Mouse (Mus musculus) liver, embryonic 11.5 days (tissue): ENCODE data around the gene Ctrb1. TPM values are rescaled to one million over a fixed set of nuclear protein-coding genes. Genes with fewer than 3 reads are reported as not detected.

Experiments used
- ATAC-seq: fragments of 200-750 bp; cut with Nextera tagmentation; replicated peaks from 2 replicates; pipeline ENCODE4 v1.8.0; 2017; ENCODE audit warnings: moderate number of reproducible peaks, mild to moderate bottlenecking, moderate TSS enrichment, moderate library complexity; ENCODE audit not compliant: low FRiP score
- DNase-seq: peaks from one replicate; pipeline ENCODE4 v3.0.0-alpha.2; 2017; ENCODE audit warnings: low spot score
- H3K27ac ChIP-seq: fragments of 300-500 bp; sonication (generic); 2 replicates; pipeline ENCODE4 v1.5.1; 2014; ENCODE audit warnings: mild to moderate bottlenecking, low read depth, low read length, control low read depth
- H3K27me3 ChIP-seq: fragments of 300-500 bp; sonication (generic); replicated peaks from 2 replicates; pipeline ENCODE4 v1.6.1; 2014; ENCODE audit warnings: low read length, mixed read lengths; ENCODE audit not compliant: control insufficient read depth, insufficient read depth
- H3K36me3 ChIP-seq: fragments of 300-500 bp; sonication (generic); 2 replicates; pipeline ENCODE4 v1.6.1; 2014; ENCODE audit warnings: mild to moderate bottlenecking, low read length, moderate library complexity, mixed read lengths; ENCODE audit not compliant: control insufficient read depth, insufficient read depth
- H3K4me1 ChIP-seq: fragments of 300-500 bp; sonication (generic); replicated peaks from 2 replicates; pipeline ENCODE4 v1.6.1; 2014; ENCODE audit warnings: low read length, mixed read lengths; ENCODE audit not compliant: control insufficient read depth, insufficient read depth
- H3K4me2 ChIP-seq: fragments of 300-500 bp; sonication (generic); 2 replicates; pipeline ENCODE4 v1.6.1; 2014; ENCODE audit warnings: mild to moderate bottlenecking, control low read depth, moderate library complexity
- H3K4me3 ChIP-seq: fragments of 300-500 bp; sonication (generic); 2 replicates; pipeline ENCODE4 v1.5.1; 2014; ENCODE audit warnings: low read depth, low read length, control low read depth
- H3K9ac ChIP-seq: fragments of 300-500 bp; sonication (generic); 2 replicates; pipeline ENCODE4 v1.6.1; 2014; ENCODE audit warnings: low read depth, low read length, control low read depth
- H3K9me3 ChIP-seq: fragments of 300-500 bp; sonication (generic); 2 replicates; pipeline ENCODE4 v1.6.1; 2016; ENCODE audit warnings: low read length, inconsistent platforms, mixed read lengths; ENCODE audit not compliant: control insufficient read depth
- WGBS: fragments of 180-500 bp; shearing (Covaris S2); extraction: QIAGEN DNeasy Blood & Tissue Kit; methylation state at CpG from one replicate; pipeline ENCODE4 v1.1.7; 2014; 5-methylcytosine and 5-hydroxymethylcytosine counted together
- polyA plus RNA-seq: library from polyadenylated mRNA; unstranded; fragments of >200 nt; fragmentation: Nextera tagmentation; extraction: Ambion mirVana; gene quantifications from 2 replicates; pipeline ENCODE4 v1.2.1, GENCODE M21; 2014

The Ctrb1 gene
- polyA plus RNA-seq, 1 experiment from 2014 or later = not detected

GRCm38 (mm10) chr8:111726102-111726900 is 35.5 kb upstream of the Ctrb1 start:
- Histone ChIP-seq H3K4me1 (peaks cover 24% of the 10 kb centered on the region), H3K4me3 (no peak overlapping the region), H3K4me2 (no peak overlapping the region), H3K36me3 (no peaks in the 10 kb centered on the region), H3K27me3 (peaks cover 11% of the 10 kb centered on the region), H3K9ac (no peak overlapping the region), H3K9me3 (no peaks in the 10 kb centered on the region), H3K27ac (peak overlapping the region; percentile 57)
- WGBS = 54% methylated on average over 7 of the region's 7 CpGs
- ATAC-seq (peak; percentile 32; the same call in 1 of the 2 replicates), DNase-seq (no peak)

GRCm38 (mm10) chr8:111725341-111725740 is 34.5 kb upstream of the Ctrb1 start:
- no peak overlapping the region for H3K27ac ChIP-seq
- H3K27me3 ChIP-seq = peaks cover 1% of the 10 kb centered on the region
- H3K9me3 ChIP-seq = no peaks in the 10 kb centered on the region
- peaks cover 4% of the 10 kb centered on the region; the same call in 1 of the 2 replicates for H3K36me3 ChIP-seq
- H3K4me3 ChIP-seq = no peak overlapping the region
- DNase-seq = no peak
- H3K4me1 ChIP-seq = peaks cover 15% of the 10 kb centered on the region
- no peak overlapping the region for H3K9ac ChIP-seq
- H3K4me2 ChIP-seq = no peak overlapping the region
- 87% methylated on average over 6 of the region's 6 CpGs for WGBS
- ATAC-seq = no peak

GRCm38 (mm10) chr8:111720115-111720544 is 29.3 kb upstream of the Ctrb1 start:
- 61% methylated on average over 4 of the region's 4 CpGs for WGBS
- peaks cover 7% of the 10 kb centered on the region; the same call in 1 of the 2 replicates for H3K36me3 ChIP-seq

GRCm38 (mm10) chr8:111718937-111719336 is 28.1 kb upstream of the Ctrb1 start:
- H3K4me3 ChIP-seq = no peak overlapping the region
- DNase-seq (no peak), ATAC-seq (no peak)
- no peaks in the 10 kb centered on the region for H3K9me3 ChIP-seq
- no peak overlapping the region for H3K4me2 ChIP-seq
- no peak overlapping the region for H3K9ac ChIP-seq
- no peak overlapping the region for H3K27ac ChIP-seq
- peaks cover 10% of the 10 kb centered on the region for H3K36me3 ChIP-seq
- WGBS = 74% methylated on average over 5 of the region's 5 CpGs
- no peaks in the 10 kb centered on the region for H3K27me3 ChIP-seq
- peaks cover 22% of the 10 kb centered on the region for H3K4me1 ChIP-seq

More at GRCm38 (mm10) chr8:111720115-111720544, 29.3 kb upstream of the Ctrb1 start:
- no peak for ATAC-seq
- Histone ChIP-seq H3K27ac (no peak overlapping the region), H3K4me2 (no peak overlapping the region), H3K27me3 (no peaks in the 10 kb centered on the region), H3K9me3 (no peaks in the 10 kb centered on the region), H3K9ac (no peak overlapping the region), H3K4me1 (peaks cover 22% of the 10 kb centered on the region), H3K4me3 (no peak overlapping the region)
- no peak for DNase-seq

- no peak overlapping the region for H3K4me3 ChIP-seq
- H3K4me2 ChIP-seq = peak overlapping the region; percentile 40
- peak overlapping the region; percentile 45 for H3K9ac ChIP-seq
- ATAC-seq = peak; percentile 39
- no peak for DNase-seq
- peak overlapping the region; percentile 23; the same call in 1 of the 2 replicates for H3K27ac ChIP-seq
- H3K4me1 ChIP-seq = peaks cover 22% of the 10 kb centered on the region
- no peaks in the 10 kb centered on the region for H3K9me3 ChIP-seq
- H3K27me3 ChIP-seq = no peaks in the 10 kb centered on the region
- peaks cover 17% of the 10 kb centered on the region for H3K36me3 ChIP-seq
- WGBS = 55% methylated on average over 6 of the region's 6 CpGs
Observed at GRCm38 (mm10) chr8:111717866-111718265, 27.1 kb upstream of the Ctrb1 start.

- H3K9me3 ChIP-seq = no peaks in the 10 kb centered on the region
- H3K4me1 ChIP-seq = peaks cover 22% of the 10 kb centered on the region
- peak overlapping the region; percentile 45 for H3K9ac ChIP-seq
- 73% methylated on average over 4 of the region's 4 CpGs for WGBS
- H3K36me3 ChIP-seq = peaks cover 19% of the 10 kb centered on the region
- DNase-seq (no peak), ATAC-seq (no peak)
- peak overlapping the region; percentile 23; the same call in 1 of the 2 replicates for H3K27ac ChIP-seq
- H3K4me3 ChIP-seq = no peak overlapping the region
- H3K4me2 ChIP-seq = peak overlapping the region; percentile 40
- H3K27me3 ChIP-seq = no peaks in the 10 kb centered on the region
Observed at GRCm38 (mm10) chr8:111717488-111717792, 26.6 kb upstream of the Ctrb1 start.

- no peak overlapping the region for H3K4me2 ChIP-seq
- H3K4me1 ChIP-seq = peaks cover 22% of the 10 kb centered on the region
- H3K27ac ChIP-seq = peak overlapping the region; percentile 23; the same call in 1 of the 2 replicates
- DNase-seq (no peak), ATAC-seq (no peak)
- no peaks in the 10 kb centered on the region for H3K9me3 ChIP-seq
- WGBS = 68% methylated on average over 10 of the region's 10 CpGs
- peaks cover 19% of the 10 kb centered on the region for H3K36me3 ChIP-seq
- no peaks in the 10 kb centered on the region for H3K27me3 ChIP-seq
- 0 out of 2 replicates have a peak overlapping the region, but pooled peaks have one; percentile 1 for H3K9ac ChIP-seq
- no peak overlapping the region for H3K4me3 ChIP-seq
Observed at GRCm38 (mm10) chr8:111716603-111717487, 26.0 kb upstream of the Ctrb1 start.

GRCm38 (mm10) chr8:111715514-111715913 is 24.7 kb upstream of the Ctrb1 start:
- no peaks in the 10 kb centered on the region for H3K9me3 ChIP-seq
- peaks cover 22% of the 10 kb centered on the region for H3K4me1 ChIP-seq
- no peak overlapping the region for H3K4me2 ChIP-seq
- H3K36me3 ChIP-seq = peaks cover 20% of the 10 kb centered on the region
- WGBS = 86% methylated on average over 13 of the region's 13 CpGs
- H3K9ac ChIP-seq = no peak overlapping the region
- no peak overlapping the region for H3K4me3 ChIP-seq
- DNase-seq (no peak), ATAC-seq (no peak)
- H3K27ac ChIP-seq = no peak overlapping the region
- H3K27me3 ChIP-seq = no peaks in the 10 kb centered on the region
